ENCODE assay signal across 28 mouse cellular contexts in the genomic region with DNA sequence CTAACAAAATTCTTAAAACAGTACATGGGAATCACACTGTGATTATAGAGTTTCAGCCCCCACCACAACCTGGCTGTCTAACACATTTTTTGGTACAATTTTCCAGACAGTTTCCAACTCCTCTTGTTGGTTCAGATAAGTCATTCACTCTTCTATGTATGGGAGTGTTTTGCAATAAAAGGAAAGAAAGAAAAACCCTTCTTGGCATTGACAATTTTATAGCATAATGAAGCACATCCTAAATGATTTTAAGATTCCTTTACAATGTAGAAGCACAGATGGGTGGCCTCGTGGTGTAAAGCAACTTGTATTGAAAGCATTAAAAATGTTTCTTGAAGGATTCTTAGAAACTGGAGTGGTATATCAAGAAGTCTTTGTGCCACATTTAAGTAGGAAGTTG.
"Had no signal": no experiment of that assay in that cellular context is flagged by ENCODE, and none has a peak within 500 bp of the region (broad histone marks: within the 10 kb centered on the region; RNA-seq: fewer than 3 reads in every experiment).

No protein-coding gene starts in this region.

- H3K4me3 ChIP-seq: heart, adult 2 months; heart, embryonic 13.5 days; heart, embryonic 15.5 days; hindbrain, embryonic 13.5 days; hindbrain, embryonic 15.5 days; kidney, embryonic 15.5 days; left cerebral cortex, adult 2 months; limb, embryonic 10.5 days; limb, embryonic 12.5 days; liver, embryonic 13.5 days had no signal

- DNase-seq: gastrocnemius, postnatal 14 days; gastrocnemius, postnatal 36 days; heart, adult 11 months; heart, adult 2 months; heart, postnatal 14 days; heart, postnatal 36 days; kidney, adult 11 months; kidney, adult 2 months; kidney, adult 9 months; kidney, postnatal 14 days; kidney, postnatal 36 days; layer of hippocampus, adult 9-11 months; layer of hippocampus, postnatal 36 days; liver; liver, embryonic 13.5 days had no signal

- H3K27ac ChIP-seq: heart, adult 2 months; heart, embryonic 13.5 days; heart, embryonic 15.5 days; hindbrain, embryonic 13.5 days; hindbrain, embryonic 15.5 days; hindbrain, postnatal 0 days; kidney, embryonic 15.5 days; kidney, postnatal 0 days; left cerebral cortex, adult 2 months; limb, embryonic 10.5 days; limb, embryonic 12.5 days; liver, embryonic 13.5 days had no signal

- H3K9ac ChIP-seq: heart, embryonic 13.5 days; heart, embryonic 15.5 days; hindbrain, embryonic 13.5 days; hindbrain, embryonic 15.5 days; kidney, embryonic 15.5 days; limb, embryonic 12.5 days; liver, embryonic 13.5 days had no signal

- ATAC-seq: hindbrain, postnatal 0 days; intestine, embryonic 16.5 days had no signal

- H3K4me2 ChIP-seq: heart, embryonic 11.5 days; heart, embryonic 13.5 days; heart, embryonic 15.5 days; hindbrain, embryonic 13.5 days; hindbrain, embryonic 15.5 days; kidney, embryonic 15.5 days; limb, embryonic 12.5 days; liver, embryonic 11.5 days; liver, embryonic 13.5 days had no signal

- H3K9me3 ChIP-seq: heart, embryonic 13.5 days; heart, embryonic 15.5 days; hindbrain, embryonic 13.5 days; hindbrain, embryonic 15.5 days; kidney, embryonic 15.5 days; limb, embryonic 10.5 days; limb, embryonic 12.5 days; liver, embryonic 13.5 days had no signal

- H3K4me1 ChIP-seq: heart, embryonic 13.5 days; heart, embryonic 15.5 days; hindbrain, embryonic 13.5 days; hindbrain, embryonic 15.5 days; kidney, embryonic 15.5 days; limb, embryonic 10.5 days; limb, embryonic 12.5 days; liver, embryonic 13.5 days had no signal

- H3K36me3 ChIP-seq: heart, embryonic 13.5 days; heart, embryonic 15.5 days; hindbrain, embryonic 13.5 days; hindbrain, embryonic 15.5 days; kidney, embryonic 15.5 days; limb, embryonic 10.5 days; limb, embryonic 12.5 days; liver, embryonic 13.5 days had no signal

- H3K27me3 ChIP-seq: heart, embryonic 13.5 days; heart, embryonic 15.5 days; hindbrain, embryonic 13.5 days; hindbrain, embryonic 15.5 days; kidney, embryonic 15.5 days; limb, embryonic 12.5 days; liver, embryonic 13.5 days had no signal
